Mouse (Mus musculus) activated CD4-positive, CD25-positive, alpha-beta regulatory T cell, adult 9 weeks (primary cell): ENCODE results near the gene Abr. TPM values are rescaled to one million over a fixed set of nuclear protein-coding genes. Genes with fewer than 3 reads are reported as not detected.

Experiments
- polyA plus RNA-seq: library from polyadenylated mRNA; unstranded; fragments of 100-300 nt; shearing (Covaris generic); gene quantifications from one replicate; pipeline ENCODE4 v1.2.1, GENCODE M21; 2017

Gene Abr
- 38.7 TPM for polyA plus RNA-seq

GRCm38 (mm10) chr11:76622152-76622565 is at the start of gene Abr:
Gene Abr (minus strand): TSS chr11:76622314.

GRCm38 (mm10) chr11:76406702-76407583 is 215.2 kb downstream of the Abr start, which contains the start of gene Timm22:
Gene Timm22 (plus strand): TSS chr11:76406952.

GRCm38 (mm10) chr11:76398798-76399586 is 223.1 kb downstream of the Abr start, which contains the start of gene Nxn:
Gene Nxn (minus strand): TSS chr11:76399140.

Other genes starting within 250 kb of the Abr start
- 0.77 TPM for gene Nxn, start 223.2 kb downstream of the Abr start, polyA plus RNA-seq
- gene Timm22, start 215.4 kb downstream of the Abr start, polyA plus RNA-seq = 49.2 TPM
- gene Bhlha9, start 50.2 kb upstream of the Abr start, polyA plus RNA-seq = not detected
- not detected for gene Trarg1, start 57.5 kb upstream of the Abr start, polyA plus RNA-seq
- gene Gosr1, start 141.3 kb upstream of the Abr start, polyA plus RNA-seq = 75.7 TPM
- 1.4 TPM for gene Cpd, start 224.7 kb upstream of the Abr start, polyA plus RNA-seq